Mouse (Mus musculus): Measurements from ENCODE around the gene Socs3.

Gene Socs3

DNA sequence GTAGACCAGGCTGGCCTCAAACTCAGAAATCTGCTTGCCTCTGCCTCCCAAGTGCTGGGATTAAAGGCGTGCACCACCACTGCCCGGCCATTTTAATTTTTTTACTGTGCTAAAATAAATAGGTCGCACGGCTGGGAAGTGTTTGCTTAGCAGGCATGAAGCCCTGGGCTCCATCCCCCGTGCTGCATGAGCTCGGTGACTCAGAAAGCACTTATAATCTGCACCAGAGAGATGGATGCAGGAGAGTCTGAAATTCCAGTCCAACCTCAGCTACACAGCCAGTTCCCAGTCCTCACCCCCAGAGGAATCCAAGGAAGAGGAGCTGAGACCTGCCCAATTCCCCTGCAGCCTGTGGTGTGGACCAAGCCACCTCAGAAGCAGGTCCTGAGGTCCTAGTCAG lies 45.4 kb downstream of the Socs3 start:
- no peak for DNase-seq (ENCODE audit: low spot score)

GRCm38 (mm10) chr11:117923279-117923678 lies 46.6 kb downstream of the Socs3 start:
- DNase-seq (ENCODE audit: low spot score), result no peak

DNA sequence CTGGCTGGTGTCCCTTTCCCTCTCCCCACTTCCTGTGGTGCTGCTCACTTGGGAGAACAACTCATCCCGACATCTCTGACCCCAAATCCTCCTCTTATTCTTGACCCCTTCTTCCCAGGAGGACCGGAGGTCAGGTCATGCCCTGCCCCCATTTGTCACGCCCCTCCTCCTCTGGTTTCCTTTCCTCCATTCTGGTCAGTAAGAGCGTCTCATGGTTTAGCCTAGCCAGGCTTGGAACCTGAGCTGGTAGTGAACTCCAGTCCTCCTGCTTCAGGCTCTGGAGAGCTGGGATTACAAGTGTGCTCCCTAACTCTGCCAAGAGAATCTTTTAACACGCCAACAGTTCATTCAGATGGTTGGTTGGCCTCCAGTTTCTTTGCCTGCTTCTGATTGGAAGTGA lies 50.6 kb downstream of the Socs3 start:
- DNase-seq (ENCODE audit: low spot score), result peak; percentile 69

DNA sequence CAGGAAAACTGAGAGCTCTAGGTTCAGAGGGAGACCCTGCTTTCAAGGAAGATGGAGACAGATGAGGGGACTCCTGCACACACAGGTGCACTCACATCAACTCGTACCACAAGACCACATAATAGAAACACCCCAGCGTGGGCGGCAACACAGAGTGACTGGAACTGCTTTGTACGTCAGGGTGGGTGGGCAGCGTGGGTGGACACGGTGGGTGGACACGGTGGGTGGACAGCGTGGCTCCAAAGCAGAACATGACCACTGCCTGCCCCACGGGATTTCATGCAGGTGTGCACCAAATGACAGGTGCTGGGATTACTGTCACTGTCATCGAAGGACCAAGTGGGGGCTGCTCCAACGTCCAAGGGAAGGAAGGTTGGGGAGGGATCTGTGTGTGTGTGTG lies 51.3 kb downstream of the Socs3 start:
- no peak for DNase-seq (ENCODE audit: low spot score)

Data from embryo, embryonic 10.5 days (tissue).